Mouse (Mus musculus) retina, embryonic 14.5 days (tissue): ENCODE data around the gene Mlf2.
A peak's percentile ranks its signal among the peaks of the same experiment; 100 is the strongest.

Experiments
- DNase-seq: peaks from one replicate; pipeline ENCODE4 v3.0.0-alpha.2; 2015; ENCODE audit warnings: low spot score

Gene Mlf2

DNA sequence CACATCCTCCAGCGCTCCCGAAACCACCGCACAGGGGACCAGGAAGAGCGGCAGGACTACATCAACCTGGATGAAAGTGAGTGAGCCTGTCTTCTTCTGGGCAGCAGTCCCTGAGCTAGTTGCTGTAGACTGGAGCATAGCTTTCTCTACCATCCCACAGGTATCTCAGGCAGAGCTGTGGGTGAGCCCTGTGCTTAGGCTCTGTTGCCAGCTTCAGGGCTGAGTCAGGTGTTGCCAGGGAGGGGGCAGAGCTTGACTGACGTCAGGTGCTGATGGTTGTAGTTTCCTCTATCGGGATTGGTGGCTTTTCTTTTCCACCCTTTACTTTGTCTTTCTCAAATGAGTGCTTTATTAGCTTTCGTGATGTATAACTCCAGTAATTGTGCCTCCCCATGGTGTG, 3.5 kb downstream of the Mlf2 start:
- DNase-seq: no peak

DNA sequence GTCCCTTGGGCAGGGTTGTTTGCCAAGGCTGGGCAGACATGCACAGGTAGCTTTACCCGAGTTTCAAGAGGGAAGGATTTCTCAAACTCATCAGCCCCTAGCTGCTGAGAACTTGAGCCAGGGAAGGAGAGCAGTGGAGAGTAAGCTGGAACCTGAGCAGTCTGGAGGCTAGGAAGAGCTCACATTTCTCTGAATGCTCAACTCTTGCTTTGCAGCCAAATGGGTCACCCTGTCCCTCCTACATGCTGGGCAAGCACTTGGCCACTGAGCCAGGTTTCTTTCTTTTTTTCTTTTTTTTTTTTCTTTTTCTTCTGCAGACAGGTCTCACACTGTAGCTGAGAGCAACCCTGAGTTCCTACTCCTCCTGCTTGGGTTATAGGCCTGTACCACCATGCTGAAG, 5.5 kb downstream of the Mlf2 start:
- DNase-seq: no peak

DNA sequence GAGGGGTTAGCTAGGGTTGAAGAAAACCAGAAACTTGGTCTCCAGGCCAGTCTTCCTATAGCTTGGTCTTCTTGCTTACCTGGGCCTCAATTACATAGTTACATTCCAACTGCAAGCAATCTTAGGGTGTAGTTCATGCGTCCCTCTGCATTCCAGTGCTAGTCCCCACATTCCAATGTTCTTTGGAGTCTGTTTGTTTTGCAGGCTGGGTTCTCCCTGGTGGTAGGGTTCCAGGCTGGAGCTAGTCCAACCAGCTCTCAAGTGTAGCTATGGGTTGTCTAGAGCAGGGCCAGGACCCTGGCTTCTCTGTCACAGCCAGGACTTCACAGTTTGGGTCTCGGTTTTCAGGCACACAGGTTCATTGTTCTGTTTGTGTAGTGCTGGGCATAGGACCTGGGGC, 6.3 kb downstream of the Mlf2 start:
- no peak for DNase-seq

DNA sequence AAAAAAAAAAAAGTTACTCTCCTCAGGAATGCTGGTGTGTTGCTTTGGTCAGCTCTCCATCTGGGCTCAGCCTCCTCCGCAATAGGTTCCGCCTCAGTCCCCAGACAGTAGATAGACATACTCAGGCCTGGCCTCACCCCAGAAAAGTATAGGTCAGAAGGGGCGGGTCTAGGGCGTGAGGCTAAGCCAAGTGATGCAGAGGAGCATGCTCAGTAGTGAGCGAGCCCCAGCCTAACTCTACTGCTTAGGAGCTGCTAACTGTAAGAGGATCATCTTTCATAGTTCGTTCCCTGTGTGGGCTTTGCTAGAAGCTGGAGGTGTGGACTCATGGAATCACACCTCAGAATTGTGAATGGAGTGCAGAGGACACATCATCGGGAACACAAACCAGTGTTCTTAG, 7.4 kb downstream of the Mlf2 start:
- no peak for DNase-seq

DNA sequence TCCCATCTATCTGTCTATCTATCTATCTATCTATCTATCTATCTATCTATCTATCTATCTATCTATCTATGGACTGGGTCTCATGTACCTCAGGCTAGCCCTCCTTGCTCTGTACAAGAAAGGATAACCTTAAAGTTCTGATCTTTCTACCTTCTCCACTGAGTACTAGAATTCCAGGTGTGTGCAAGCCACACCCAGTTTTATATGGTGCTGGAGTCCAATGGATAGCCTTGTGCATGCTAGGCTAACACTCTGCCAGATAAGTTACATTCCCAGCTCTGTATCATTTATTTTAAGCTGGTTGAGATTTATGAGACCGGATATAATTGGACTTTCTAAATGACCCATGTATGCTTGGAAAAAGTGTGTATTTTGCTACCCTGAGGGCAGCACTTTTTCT, 10.5 kb downstream of the Mlf2 start:
- DNase-seq: no peak

DNA sequence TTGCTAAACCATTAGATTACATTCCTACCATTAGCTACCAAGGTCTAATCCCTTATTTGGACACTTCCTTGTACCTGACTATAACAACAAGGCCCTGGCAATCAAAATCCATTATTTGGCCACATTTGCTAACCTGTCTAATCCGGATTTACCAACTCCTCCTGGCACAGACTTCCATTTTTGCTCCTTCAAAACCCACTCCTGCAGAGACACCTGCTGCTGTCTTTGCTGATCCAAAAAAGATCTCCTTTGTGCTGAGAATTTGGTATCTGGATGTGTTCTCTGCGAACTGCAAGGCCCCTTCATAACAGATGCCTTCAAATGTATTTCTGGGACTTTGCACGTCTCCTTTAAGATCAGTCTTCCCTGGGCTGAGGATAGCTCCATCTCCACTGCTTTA, 12.3 kb downstream of the Mlf2 start:
- no peak for DNase-seq

DNA sequence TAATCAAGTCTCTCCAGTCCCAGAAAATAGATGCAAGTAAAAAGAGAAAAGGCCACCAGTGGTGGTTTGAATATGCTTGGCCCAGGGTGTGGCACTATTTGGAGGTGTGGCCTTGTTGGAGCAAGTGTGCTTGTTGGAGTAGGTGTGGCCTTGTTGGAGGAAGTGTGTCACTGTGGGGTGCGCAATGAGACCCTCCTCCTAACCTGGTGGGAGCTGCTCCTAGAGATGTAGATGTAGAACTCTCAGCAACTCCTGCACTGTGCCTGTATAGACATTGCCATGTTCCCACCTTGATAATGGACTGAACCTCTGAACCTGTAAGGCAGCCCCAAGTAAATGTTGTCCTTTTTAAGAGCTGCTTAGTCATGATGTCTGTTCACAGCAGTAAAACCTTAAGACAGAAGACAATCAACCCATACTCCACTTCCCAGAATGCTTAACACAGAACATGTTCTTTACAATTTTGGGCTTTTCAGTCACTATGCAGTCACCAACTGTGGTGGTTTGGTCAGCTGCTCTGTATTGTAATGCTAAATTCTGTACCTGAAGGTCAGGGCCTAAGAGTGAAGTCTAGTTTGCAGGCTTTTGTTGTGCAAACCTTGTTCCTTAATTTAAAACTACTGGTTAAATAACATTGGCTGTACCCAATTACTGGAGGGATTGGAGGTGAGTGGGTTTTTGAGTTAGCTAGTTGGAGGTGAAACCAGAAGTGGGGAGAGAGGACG, 23.0 kb downstream of the Mlf2 start:
- no peak for DNase-seq

DNA sequence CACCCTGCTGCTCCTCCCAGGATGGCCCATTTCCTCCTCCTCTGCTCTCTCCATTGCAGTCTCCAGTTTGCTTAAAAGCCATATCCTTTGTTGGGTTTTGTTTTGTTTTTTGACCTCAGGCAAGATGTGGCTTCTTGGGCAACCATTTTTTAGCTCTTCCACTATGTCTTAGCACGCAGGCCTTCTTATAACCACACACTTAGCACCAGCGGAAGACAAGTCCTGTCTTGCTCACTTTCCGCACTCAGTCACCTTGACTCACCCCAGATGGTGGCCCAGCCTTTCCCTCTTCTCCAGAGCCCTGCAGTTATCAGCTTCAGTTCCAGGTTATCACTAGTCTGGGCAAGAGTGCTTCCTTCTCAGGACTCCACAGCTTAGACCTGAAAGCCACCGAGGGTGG, 24.0 kb downstream of the Mlf2 start:
- no peak for DNase-seq

DNA sequence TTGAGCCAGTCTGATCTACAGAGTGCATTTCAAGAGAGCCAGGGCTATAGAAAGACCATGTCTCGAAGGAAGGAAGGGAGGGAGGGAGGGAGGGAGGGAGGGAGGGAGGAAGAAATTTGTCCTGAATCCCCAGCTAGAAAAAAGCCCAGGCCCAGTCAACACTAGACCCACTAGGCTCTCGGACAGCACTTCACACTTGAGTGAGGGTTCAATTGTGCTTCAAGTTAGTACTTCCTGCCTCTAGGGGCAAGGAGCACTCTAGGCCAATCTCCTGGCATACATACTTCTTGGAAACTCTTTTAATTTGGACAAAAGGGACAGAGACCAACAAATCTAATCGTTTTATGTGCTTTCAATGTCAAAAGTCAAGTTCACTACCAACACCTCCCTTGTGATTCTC, 26.9 kb downstream of the Mlf2 start:
- DNase-seq: no peak

DNA sequence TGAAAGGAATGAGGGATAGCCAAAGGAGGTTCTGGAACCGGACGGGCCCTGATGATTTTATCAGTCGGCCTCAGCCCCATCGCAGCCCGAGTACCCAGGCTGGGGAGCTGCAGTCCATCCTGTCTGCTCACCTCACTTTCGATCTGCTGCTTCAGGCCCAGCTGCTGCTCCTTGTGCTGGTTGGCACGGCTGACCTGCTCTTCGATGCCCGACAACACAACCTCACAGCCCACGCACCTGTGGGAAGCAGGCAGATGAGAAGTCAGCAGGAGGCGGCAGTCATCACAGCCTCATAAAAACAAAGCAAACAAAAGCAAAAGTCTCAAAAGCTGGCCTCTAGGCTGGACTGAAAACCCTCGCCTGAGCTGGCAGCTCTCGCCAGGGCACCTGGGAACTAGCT, 28.8 kb downstream of the Mlf2 start:
- DNase-seq: no peak

DNA sequence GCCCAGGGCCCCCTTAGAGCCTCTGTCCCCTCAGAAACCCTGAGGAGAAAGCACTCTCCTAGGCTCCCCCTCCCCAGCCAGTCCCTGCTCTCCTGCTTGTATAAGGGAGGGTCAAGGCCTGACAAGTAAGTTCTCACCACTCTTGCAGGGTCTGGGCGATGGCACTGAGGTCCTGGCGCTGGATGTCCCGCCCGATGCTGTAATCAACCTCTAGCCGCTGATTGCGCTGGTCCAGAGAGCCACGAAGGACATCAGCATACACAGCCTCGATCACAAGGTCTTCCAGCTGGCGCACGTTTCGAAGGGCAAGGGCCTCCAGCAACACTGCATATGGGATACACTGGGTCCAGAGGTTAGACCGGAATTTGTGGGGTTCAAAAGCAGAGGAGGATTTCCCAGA, 29.8 kb downstream of the Mlf2 start:
- DNase-seq: no peak

DNA sequence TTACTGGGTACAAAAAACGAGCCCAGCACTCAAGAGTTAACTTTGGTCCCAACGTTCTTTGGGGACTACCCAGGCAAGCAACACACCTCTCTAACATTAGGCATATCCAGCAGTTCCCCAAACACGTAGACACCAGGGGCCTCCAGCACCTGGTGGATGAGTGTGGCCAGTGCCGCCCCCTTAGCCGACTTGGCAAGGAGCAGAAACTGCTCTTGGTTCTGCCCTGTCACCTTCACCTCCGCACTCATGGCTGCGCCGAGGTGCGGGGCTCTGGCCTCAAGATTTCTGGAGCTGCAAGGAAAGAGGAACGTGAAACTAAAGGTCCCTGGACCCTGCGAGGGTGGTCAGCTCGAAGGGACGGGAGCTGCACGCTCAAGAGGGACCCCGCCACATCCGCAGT, 33.5 kb downstream of the Mlf2 start:
- DNase-seq: no peak

DNA sequence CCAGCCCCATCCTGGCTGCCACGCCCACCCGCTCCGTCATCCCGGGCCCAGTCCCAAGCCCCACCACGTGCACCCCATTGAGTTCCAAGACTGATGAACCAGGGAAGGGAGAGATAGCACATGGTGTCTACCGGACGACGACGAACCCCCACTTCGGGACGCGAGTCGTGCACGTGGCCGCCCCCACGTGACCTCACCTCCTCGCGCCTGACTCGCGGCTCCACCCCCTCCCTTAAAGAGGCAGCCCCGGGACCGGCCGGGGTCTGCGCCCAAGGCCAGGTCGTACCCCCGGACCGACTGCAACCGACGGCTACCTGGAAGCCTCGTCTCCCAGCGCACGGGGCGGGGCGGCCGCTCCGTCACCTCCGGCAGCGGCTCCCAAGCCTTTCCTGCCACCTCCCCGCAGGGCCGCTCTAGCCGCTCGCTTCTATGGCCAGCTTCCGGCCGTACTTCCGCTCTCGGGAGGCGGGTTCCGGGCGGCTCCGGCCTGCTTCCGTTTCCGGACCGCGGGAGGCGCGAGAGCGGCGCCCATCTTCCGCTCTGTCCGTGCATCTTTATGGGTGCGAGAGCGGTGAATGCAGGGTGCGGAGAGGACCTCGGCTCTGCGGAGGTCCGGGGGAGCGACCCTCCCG, 34.0 kb downstream of the Mlf2 start, which contains the start of gene Cops7a:
Gene Cops7a (minus strand): TSS at position 451 of the 632 bp plus-strand sequence.
- DNase-seq: peak; percentile 95

DNA sequence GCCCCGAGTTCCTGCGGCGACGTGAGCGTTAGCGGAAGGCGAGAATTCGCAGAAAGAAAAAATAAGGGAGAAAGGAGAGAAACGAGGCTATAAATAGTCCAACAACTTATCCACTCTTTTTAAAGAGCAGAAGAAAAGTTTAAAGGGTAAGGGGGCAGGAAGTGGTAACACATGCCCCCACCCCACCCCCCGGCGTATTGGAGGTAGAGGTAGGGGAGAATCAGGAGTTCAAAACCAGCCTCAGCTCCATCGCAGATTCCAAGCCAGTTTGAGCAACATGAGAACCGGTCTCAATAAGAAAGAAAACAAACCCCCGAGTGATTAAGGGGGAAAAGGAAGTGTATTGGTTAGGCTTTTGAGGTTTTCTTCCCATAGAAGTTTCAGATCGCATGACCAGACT, 34.6 kb downstream of the Mlf2 start:
- peak; percentile 28 for DNase-seq

DNA sequence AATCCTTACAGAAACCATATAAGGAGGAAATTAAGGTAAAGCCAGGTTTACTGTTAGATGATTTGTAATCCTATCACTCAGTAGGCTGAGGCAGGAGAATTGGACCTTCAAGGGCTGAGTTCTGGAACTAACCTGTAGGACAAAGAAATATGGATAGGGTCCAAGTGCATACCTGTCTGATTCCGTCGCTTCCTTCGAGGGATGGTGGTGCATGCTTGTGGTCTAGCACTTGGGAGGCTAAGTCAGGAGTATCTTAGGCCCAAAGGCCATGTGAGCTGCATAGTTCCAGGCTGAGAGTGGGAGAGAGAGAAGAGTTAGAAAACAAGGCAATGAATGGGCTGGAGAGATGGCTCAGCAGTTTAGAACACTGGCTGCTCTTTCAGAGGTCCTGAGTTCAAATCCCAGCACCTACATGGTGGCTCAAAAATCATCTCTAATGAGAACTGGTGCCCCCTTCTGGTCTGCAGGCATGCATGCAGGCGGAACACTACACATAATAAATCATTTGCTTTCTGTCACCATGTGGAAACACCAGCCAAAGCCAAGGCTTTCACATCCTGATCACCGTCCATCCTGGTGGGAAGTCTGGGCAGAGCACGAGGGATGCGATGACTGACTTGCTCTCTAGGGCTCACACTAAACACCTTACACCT, 35.4 kb downstream of the Mlf2 start:
- DNase-seq: peak; percentile 18

DNA sequence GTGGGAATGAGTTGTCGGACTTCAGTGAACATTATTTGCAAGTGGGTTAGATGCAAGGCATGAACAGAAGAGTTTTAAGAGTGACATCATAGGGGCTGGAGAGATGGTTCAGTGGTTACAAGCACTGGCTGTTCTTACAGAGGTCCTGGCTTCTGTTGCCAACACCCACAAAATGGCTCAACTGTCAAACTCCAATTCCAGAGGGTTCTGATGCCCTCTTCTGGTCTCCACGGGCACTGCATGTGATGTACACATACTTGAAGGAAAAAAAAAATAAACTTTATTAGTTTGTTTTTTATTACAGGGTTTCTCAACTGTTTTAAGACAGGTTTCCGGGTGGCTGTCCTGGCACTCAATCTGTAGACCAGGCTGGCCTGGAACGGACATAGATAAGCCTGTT, 36.6 kb downstream of the Mlf2 start:
- DNase-seq: peak; percentile 72
